Mouse (Mus musculus) left cerebral cortex, postnatal 10 days (tissue): Measurements from ENCODE around the gene Pard3. TPM values are rescaled to one million over a fixed set of nuclear protein-coding genes. Genes with fewer than 3 reads are reported as not detected.
A peak's percentile ranks its signal among the peaks of the same experiment; 100 is the strongest.

Experiments
- DNase-seq, 2 experiments: peaks; one replicate each; pipeline ENCODE4 v3.0.0; 2021 to 2022; ENCODE audit warnings: low spot score in 2 of 2, mixed read lengths in 1 of 2; ENCODE audit errors: extremely low spot score in 1 of 2
- intact Hi-C: fragments of 180-260 bp; cut with DNase I; formaldehyde crosslinking; loops from one replicate; pipeline ENCODE4 v1.15.1; 2025
- total RNA-seq, 2 experiments: library from RNA; stranded (reverse); gene quantifications; 2 replicates each; pipeline ENCODE4 v1.2.3; 2021

Pard3 gene
- total RNA-seq, 2 experiments from 2014 or later: 11.6 to 15.1 TPM

- peak in 1 of 2 experiments; percentile 34 for DNase-seq
These were observed 471.6 kb downstream of the Pard3 start for GRCm38 (mm10) chr8:127535192-127535845.

GRCm38 (mm10) chr8:127535846-127536220 is 472.1 kb downstream of the Pard3 start:
- DNase-seq: no peak
- intact Hi-C loops: no loop called here

More at GRCm38 (mm10) chr8:127535192-127535845, 471.6 kb downstream of the Pard3 start:
- intact Hi-C loops: no loop called here

- no peak for DNase-seq
- intact Hi-C loops: no loop called here
These were observed 476.1 kb downstream of the Pard3 start for GRCm38 (mm10) chr8:127539803-127540202.

GRCm38 (mm10) chr8:127540273-127540672 is 476.6 kb downstream of the Pard3 start:
- intact Hi-C loops: no loop called here
- DNase-seq: no peak

- intact Hi-C loops: no loop called here
- no peak for DNase-seq
These were observed 478.5 kb downstream of the Pard3 start for GRCm38 (mm10) chr8:127542162-127542561.

- intact Hi-C loops: no loop called here
- DNase-seq: no peak
These were observed 480.0 kb downstream of the Pard3 start for GRCm38 (mm10) chr8:127543676-127544075.

- intact Hi-C loops: no loop called here
- no peak for DNase-seq
These were observed 482.5 kb downstream of the Pard3 start for GRCm38 (mm10) chr8:127546161-127546560.

GRCm38 (mm10) chr8:127550928-127551327 is 487.2 kb downstream of the Pard3 start:
- intact Hi-C loops: no loop called here
- DNase-seq: no peak

GRCm38 (mm10) chr8:127552161-127552595 is 488.5 kb downstream of the Pard3 start:
- DNase-seq: peak; percentile 31 to 42
- intact Hi-C loops: no loop called here

GRCm38 (mm10) chr8:127552836-127553235 is 489.1 kb downstream of the Pard3 start:
- intact Hi-C loops: no loop called here
- no peak for DNase-seq

GRCm38 (mm10) chr8:127553582-127553981 is 489.9 kb downstream of the Pard3 start:
- DNase-seq: no peak
- intact Hi-C loops: no loop called here

- intact Hi-C loops: no loop called here
- DNase-seq: no peak
These were observed 492.1 kb downstream of the Pard3 start for GRCm38 (mm10) chr8:127555795-127556194.

- no peak for DNase-seq
- intact Hi-C loops: no loop called here
These were observed 493.3 kb downstream of the Pard3 start for GRCm38 (mm10) chr8:127556964-127557363.

GRCm38 (mm10) chr8:127557566-127557965 is 493.9 kb downstream of the Pard3 start:
- intact Hi-C loops: no loop called here
- no peak for DNase-seq

GRCm38 (mm10) chr8:127563634-127564033 is 499.9 kb downstream of the Pard3 start:
- intact Hi-C loops: no loop called here
- DNase-seq: no peak

- no peak for DNase-seq
- intact Hi-C loops: no loop called here
These were observed 500.7 kb downstream of the Pard3 start for GRCm38 (mm10) chr8:127564426-127564825.

- no peak for DNase-seq
These were observed 505.5 kb downstream of the Pard3 start for GRCm38 (mm10) chr8:127569212-127569611.

GRCm38 (mm10) chr8:127570527-127570926 is 506.8 kb downstream of the Pard3 start:
- DNase-seq: no peak
- intact Hi-C loops: no loop called here

More at GRCm38 (mm10) chr8:127569212-127569611, 505.5 kb downstream of the Pard3 start:
- intact Hi-C loops: no loop called here

GRCm38 (mm10) chr8:127572493-127572892 is 508.8 kb downstream of the Pard3 start:
- DNase-seq: no peak
- intact Hi-C loops: no loop called here

- intact Hi-C loops: no loop called here
These were observed 513.0 kb downstream of the Pard3 start for GRCm38 (mm10) chr8:127576657-127577056.

GRCm38 (mm10) chr8:127577656-127578055 is 514.0 kb downstream of the Pard3 start:
- intact Hi-C loops: no loop called here
- DNase-seq: no peak

More at GRCm38 (mm10) chr8:127576657-127577056, 513.0 kb downstream of the Pard3 start:
- no peak for DNase-seq
